Mouse (Mus musculus): ENCODE measurements at regions not wholly inside any gene's neighbourhood (a gene's known extent, or its start where the extent isn't known, plus 50 kb on each side); places are given as distances from the start of the nearest gene placed in this dataset.

GRCm38 (mm10) chr4:7144215-7144614 is 1094.6 kb downstream of the Car8 start:
- no peak for TF ChIP-seq CTCF (IDR thresholded peaks at IDR 0.05; ENCODE audit: low read depth)
- no peak for TF ChIP-seq EP300 (IDR thresholded peaks at IDR 0.05; ENCODE audit: low read depth)

Data from heart, postnatal 0 days (tissue).